Mouse (Mus musculus): ENCODE results near the gene Efhc2. TPM values are rescaled to one million over a fixed set of nuclear protein-coding genes. Genes with fewer than 3 reads are reported as not detected.

Gene Efhc2
- polyA plus RNA-seq (2012; fragmentation: generic; extraction: Trizol), result 0.02 TPM

DNA sequence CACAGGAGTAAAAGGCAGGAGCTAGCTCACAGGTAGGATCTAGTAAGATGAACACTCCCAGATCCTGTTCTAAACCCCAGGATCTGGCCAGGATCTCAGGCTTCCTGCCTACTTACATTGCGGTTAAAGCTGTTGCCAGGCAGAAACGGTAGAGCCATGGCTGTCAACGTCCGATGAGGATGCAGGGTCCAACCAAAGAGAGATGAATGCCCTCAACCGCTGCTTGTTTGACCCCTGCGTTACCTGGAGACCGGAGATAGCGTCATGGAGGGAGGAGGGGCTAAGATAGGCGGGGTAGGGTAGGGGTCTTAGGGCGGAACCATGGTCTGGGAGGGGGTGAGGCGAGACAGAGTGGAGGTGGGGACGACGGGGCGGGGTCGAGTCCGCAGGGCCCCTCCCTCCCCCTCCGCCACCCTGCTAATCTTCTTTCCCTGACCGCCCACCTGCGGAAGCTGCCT, at the start of gene Efhc2:
Gene Efhc2, minus strand, starts transcription at position 243 of the 458 bp plus-strand sequence.
- no peak for TF ChIP-seq CEBPB (IDR thresholded peaks at IDR 0.05; ENCODE audit: insufficient read depth, poor library complexity, severe bottlenecking)
- TF ChIP-seq MYOD1 (IDR thresholded peaks at IDR 0.05; ENCODE audit: control insufficient read depth in 1 of 3, insufficient read length in 2 of 3, low read depth in 2 of 3), result no peak
- TF ChIP-seq REST (IDR thresholded peaks at IDR 0.05; ENCODE audit: insufficient read depth, insufficient read length), result no peak
- no peak for TF ChIP-seq MAX (IDR thresholded peaks at IDR 0.05; ENCODE audit: low read depth)
- no peak for TF ChIP-seq SRF (IDR thresholded peaks at IDR 0.05; ENCODE audit: control insufficient read depth, insufficient read length, low read depth)
- TF ChIP-seq USF1 (IDR thresholded peaks at IDR 0.05; ENCODE audit: low read depth), result no peak
- TF ChIP-seq POLR2A (IDR thresholded peaks at IDR 0.05; ENCODE audit: insufficient read length, low read depth), result no peak
- TF ChIP-seq TCF3 (IDR thresholded peaks at IDR 0.05; ENCODE audit: insufficient read length, low read depth), result no peak
- no peak for TF ChIP-seq E2F4 (IDR thresholded peaks at IDR 0.05; ENCODE audit: insufficient read depth)
- TF ChIP-seq POLR2AphosphoS2 (IDR thresholded peaks at IDR 0.05; ENCODE audit: insufficient read length, low read depth), result no peak
- TF ChIP-seq TCF12 (IDR thresholded peaks at IDR 0.05; ENCODE audit: insufficient read depth, poor library complexity, severe bottlenecking), result no peak
- TF ChIP-seq MYOG (IDR thresholded peaks at IDR 0.05; ENCODE audit: control insufficient read depth in 1 of 3, insufficient read depth in 1 of 3, insufficient read length in 2 of 3, low read depth in 2 of 3), result no peak
- no peaks in the 10 kb centered on the region for H3K36me3 ChIP-seq (ENCODE audit: control insufficient read depth, insufficient read depth)
- H3K4me3 ChIP-seq, result no peak within 1 kb of the TSS
- no peaks in the 10 kb centered on the region for H3K79me2 ChIP-seq (ENCODE audit: control insufficient read depth, insufficient read depth)
- H3ac ChIP-seq (ENCODE audit: control insufficient read depth, insufficient read length), result no peak within 1 kb of the TSS
- H3K27me3 ChIP-seq (ENCODE audit: control insufficient read depth, insufficient read depth, insufficient read length), result no peaks in the 10 kb centered on the region
- no peak within 1 kb of the TSS for H3K4me2 ChIP-seq (ENCODE audit: low read depth)

DNA sequence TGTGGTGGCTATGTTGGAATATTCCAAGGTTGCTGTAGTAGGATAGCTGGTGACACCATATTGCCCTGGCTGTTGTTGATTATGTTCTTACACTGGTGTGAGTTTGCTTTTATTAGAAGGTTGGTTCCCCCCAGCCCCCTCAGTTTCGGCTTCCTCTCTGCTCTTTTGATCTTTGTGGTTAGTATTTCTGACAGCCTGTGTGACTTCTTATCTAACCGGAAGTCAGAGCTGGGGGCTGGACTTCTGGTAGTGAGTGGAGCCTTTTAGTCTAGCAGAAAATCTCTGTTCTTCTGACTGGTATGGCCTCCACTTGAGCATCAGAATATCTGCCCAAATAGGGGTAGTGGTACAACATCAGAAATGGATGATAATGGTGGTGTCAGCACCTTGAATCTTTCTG, 45.9 kb upstream of the Efhc2 start:
- no peak overlapping the region for H3K4me2 ChIP-seq (ENCODE audit: low read depth)
- no peaks in the 10 kb centered on the region for H3K27me3 ChIP-seq (ENCODE audit: control insufficient read depth, insufficient read depth, insufficient read length)
- no peaks in the 10 kb centered on the region for H3K36me3 ChIP-seq (ENCODE audit: control insufficient read depth, insufficient read depth)
- TF ChIP-seq REST (IDR thresholded peaks at IDR 0.05; ENCODE audit: insufficient read depth, insufficient read length) (no peak), TCF12 (IDR thresholded peaks at IDR 0.05; ENCODE audit: insufficient read depth, poor library complexity, severe bottlenecking) (no peak), MYOD1 (IDR thresholded peaks at IDR 0.05; ENCODE audit: control insufficient read depth in 1 of 3, insufficient read length in 2 of 3, low read depth in 2 of 3) (no peak), SRF (IDR thresholded peaks at IDR 0.05; ENCODE audit: control insufficient read depth, insufficient read length, low read depth) (no peak), MYOG (IDR thresholded peaks at IDR 0.05; ENCODE audit: control insufficient read depth in 1 of 3, insufficient read depth in 1 of 3, insufficient read length in 2 of 3, low read depth in 2 of 3) (no peak), USF1 (IDR thresholded peaks at IDR 0.05; ENCODE audit: low read depth) (no peak), E2F4 (IDR thresholded peaks at IDR 0.05; ENCODE audit: insufficient read depth) (no peak), MAX (IDR thresholded peaks at IDR 0.05; ENCODE audit: low read depth) (no peak), POLR2A (IDR thresholded peaks at IDR 0.05; ENCODE audit: insufficient read length, low read depth) (no peak)
- no peak overlapping the region for H3K4me3 ChIP-seq
- H3K79me2 ChIP-seq (ENCODE audit: control insufficient read depth, insufficient read depth), result no peaks in the 10 kb centered on the region
- no peak overlapping the region for H3ac ChIP-seq (ENCODE audit: control insufficient read depth, insufficient read length)

DNA sequence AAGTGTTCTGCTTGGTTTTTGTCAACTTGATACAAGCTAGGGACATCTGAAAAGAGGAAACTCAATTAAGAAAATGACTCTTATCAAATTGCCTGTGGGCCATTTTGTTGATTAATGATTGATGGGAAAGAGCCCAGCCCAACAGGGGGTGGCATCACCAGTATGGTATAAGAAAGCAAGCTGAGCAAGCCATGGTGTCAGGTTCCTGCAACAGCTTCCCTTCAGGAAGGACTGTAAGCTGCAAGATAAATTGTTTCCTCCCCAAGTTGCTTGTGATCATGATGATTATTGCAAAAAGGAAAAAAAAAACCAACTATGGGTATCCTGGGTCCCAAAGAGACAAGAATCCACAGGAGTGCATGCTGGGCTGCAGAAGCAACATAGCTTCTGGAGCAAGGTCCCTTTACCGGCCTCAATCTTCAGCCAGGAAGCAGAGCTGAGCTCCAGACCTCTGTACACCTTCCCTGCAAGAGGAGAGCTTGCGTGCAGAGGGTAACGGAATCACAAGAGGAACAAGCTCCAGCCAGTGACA, 18.8 kb downstream of the Efhc2 start:
- H3ac ChIP-seq (ENCODE audit: control insufficient read depth, insufficient read length), result no peak overlapping the region
- no peaks in the 10 kb centered on the region for H3K79me2 ChIP-seq (ENCODE audit: control insufficient read depth, insufficient read depth)
- no peak for TF ChIP-seq USF1 (IDR thresholded peaks at IDR 0.05; ENCODE audit: low read depth)
- TF ChIP-seq POLR2A (IDR thresholded peaks at IDR 0.05; ENCODE audit: insufficient read length, low read depth), result no peak
- TF ChIP-seq TCF12 (IDR thresholded peaks at IDR 0.05; ENCODE audit: insufficient read depth, poor library complexity, severe bottlenecking), result no peak
- TF ChIP-seq MAX (IDR thresholded peaks at IDR 0.05; ENCODE audit: low read depth), result no peak
- TF ChIP-seq TCF3 (IDR thresholded peaks at IDR 0.05; ENCODE audit: insufficient read length, low read depth), result no peak
- TF ChIP-seq REST (IDR thresholded peaks at IDR 0.05; ENCODE audit: insufficient read depth, insufficient read length), result no peak
- TF ChIP-seq POLR2AphosphoS2 (IDR thresholded peaks at IDR 0.05; ENCODE audit: insufficient read length, low read depth), result no peak
- TF ChIP-seq E2F4 (IDR thresholded peaks at IDR 0.05; ENCODE audit: insufficient read depth), result no peak
- TF ChIP-seq SRF (IDR thresholded peaks at IDR 0.05; ENCODE audit: control insufficient read depth, insufficient read length, low read depth), result no peak
- TF ChIP-seq MYOG (IDR thresholded peaks at IDR 0.05; ENCODE audit: control insufficient read depth in 1 of 3, insufficient read depth in 1 of 3, insufficient read length in 2 of 3, low read depth in 2 of 3), result no peak
- no peak for TF ChIP-seq CEBPB (IDR thresholded peaks at IDR 0.05; ENCODE audit: insufficient read depth, poor library complexity, severe bottlenecking)
- TF ChIP-seq MYOD1 (IDR thresholded peaks at IDR 0.05; ENCODE audit: control insufficient read depth in 1 of 3, insufficient read length in 2 of 3, low read depth in 2 of 3), result no peak
- no peak overlapping the region for H3K4me2 ChIP-seq (ENCODE audit: low read depth)
- no peaks in the 10 kb centered on the region for H3K27me3 ChIP-seq (ENCODE audit: control insufficient read depth, insufficient read depth, insufficient read length)
- no peak overlapping the region for H3K4me3 ChIP-seq
- H3K36me3 ChIP-seq (ENCODE audit: control insufficient read depth, insufficient read depth), result no peaks in the 10 kb centered on the region

DNA sequence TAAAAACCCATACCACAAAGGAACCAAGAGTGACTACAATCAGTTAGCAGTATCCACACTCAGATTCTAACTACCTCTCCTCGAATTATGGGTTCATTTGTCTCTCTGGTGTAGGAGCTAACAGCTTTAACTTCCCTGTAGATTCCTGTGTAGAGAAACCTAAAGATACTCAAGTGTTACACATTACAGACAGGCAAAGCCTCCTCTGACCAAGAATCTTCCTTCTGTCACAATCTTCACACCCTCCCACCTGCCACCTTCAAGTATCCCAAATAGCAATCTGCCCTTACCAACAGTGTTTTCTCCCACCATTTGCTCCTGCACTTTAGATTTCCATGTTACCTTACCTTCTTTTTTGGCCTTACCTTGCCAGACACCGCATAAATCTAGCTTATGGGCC, 35.3 kb downstream of the Efhc2 start:
- no peak overlapping the region for H3K4me3 ChIP-seq
- no peaks in the 10 kb centered on the region for H3K79me2 ChIP-seq (ENCODE audit: control insufficient read depth, insufficient read depth)
- no peaks in the 10 kb centered on the region for H3K36me3 ChIP-seq (ENCODE audit: control insufficient read depth, insufficient read depth)
- H3ac ChIP-seq (ENCODE audit: control insufficient read depth, insufficient read length), result no peak overlapping the region
- no peak overlapping the region for H3K4me2 ChIP-seq (ENCODE audit: low read depth)
- TF ChIP-seq SRF (IDR thresholded peaks at IDR 0.05; ENCODE audit: control insufficient read depth, insufficient read length, low read depth) (no peak), TCF3 (IDR thresholded peaks at IDR 0.05; ENCODE audit: insufficient read length, low read depth) (no peak), CEBPB (IDR thresholded peaks at IDR 0.05; ENCODE audit: insufficient read depth, poor library complexity, severe bottlenecking) (no peak), E2F4 (IDR thresholded peaks at IDR 0.05; ENCODE audit: insufficient read depth) (no peak), POLR2A (IDR thresholded peaks at IDR 0.05; ENCODE audit: insufficient read length, low read depth) (no peak), TCF12 (IDR thresholded peaks at IDR 0.05; ENCODE audit: insufficient read depth, poor library complexity, severe bottlenecking) (no peak), USF1 (IDR thresholded peaks at IDR 0.05; ENCODE audit: low read depth) (no peak), MYOD1 (IDR thresholded peaks at IDR 0.05; ENCODE audit: control insufficient read depth in 1 of 3, insufficient read length in 2 of 3, low read depth in 2 of 3) (no peak), POLR2AphosphoS2 (IDR thresholded peaks at IDR 0.05; ENCODE audit: insufficient read length, low read depth) (no peak)
- H3K27me3 ChIP-seq (ENCODE audit: control insufficient read depth, insufficient read depth, insufficient read length), result no peaks in the 10 kb centered on the region
